Mouse (Mus musculus): ENCODE data around the gene Card11.

The Card11 gene

GRCm38 (mm10) chr5:140852435-140852996 is 147.9 kb downstream of the Card11 start:
- no peak for DNase-seq (ENCODE audit: low spot score)

GRCm38 (mm10) chr5:140847300-140847729 is 153.1 kb downstream of the Card11 start:
- peak; percentile 36 for DNase-seq (ENCODE audit: low spot score)

GRCm38 (mm10) chr5:140841942-140842341 is 158.4 kb downstream of the Card11 start:
- no peak for DNase-seq (ENCODE audit: low spot score)

- no peak for DNase-seq (ENCODE audit: low spot score)
Observed at GRCm38 (mm10) chr5:140831064-140831431, 169.3 kb downstream of the Card11 start.

GRCm38 (mm10) chr5:140830314-140831063 is 169.9 kb downstream of the Card11 start, which contains the start of gene Gna12:
TSS of gene Gna12 (minus strand) at chr5:140830431.
- DNase-seq (ENCODE audit: low spot score), result peak; percentile 91

GRCm38 (mm10) chr5:140829911-140830294 is 170.5 kb downstream of the Card11 start:
- DNase-seq (ENCODE audit: low spot score), result no peak

- no peak for DNase-seq (ENCODE audit: low spot score)
Observed at GRCm38 (mm10) chr5:140829081-140829910, 171.1 kb downstream of the Card11 start.

- no peak for DNase-seq (ENCODE audit: low spot score)
Observed at GRCm38 (mm10) chr5:140828363-140828762, 172.0 kb downstream of the Card11 start.

- DNase-seq (ENCODE audit: low spot score), result peak; percentile 41
Observed at GRCm38 (mm10) chr5:140827896-140828295, 172.5 kb downstream of the Card11 start.

- no peak for DNase-seq (ENCODE audit: low spot score)
Observed at GRCm38 (mm10) chr5:140827413-140827812, 173.0 kb downstream of the Card11 start.

- no peak for DNase-seq (ENCODE audit: low spot score)
Observed at GRCm38 (mm10) chr5:140826796-140827195, 173.6 kb downstream of the Card11 start.

- DNase-seq (ENCODE audit: low spot score), result no peak
Observed at GRCm38 (mm10) chr5:140826118-140826517, 174.3 kb downstream of the Card11 start.

- no peak for DNase-seq (ENCODE audit: low spot score)
Observed at GRCm38 (mm10) chr5:140824126-140824525, 176.3 kb downstream of the Card11 start.

GRCm38 (mm10) chr5:140823386-140823785 is 177.0 kb downstream of the Card11 start:
- DNase-seq (ENCODE audit: low spot score), result no peak
